In the genomic region with DNA sequence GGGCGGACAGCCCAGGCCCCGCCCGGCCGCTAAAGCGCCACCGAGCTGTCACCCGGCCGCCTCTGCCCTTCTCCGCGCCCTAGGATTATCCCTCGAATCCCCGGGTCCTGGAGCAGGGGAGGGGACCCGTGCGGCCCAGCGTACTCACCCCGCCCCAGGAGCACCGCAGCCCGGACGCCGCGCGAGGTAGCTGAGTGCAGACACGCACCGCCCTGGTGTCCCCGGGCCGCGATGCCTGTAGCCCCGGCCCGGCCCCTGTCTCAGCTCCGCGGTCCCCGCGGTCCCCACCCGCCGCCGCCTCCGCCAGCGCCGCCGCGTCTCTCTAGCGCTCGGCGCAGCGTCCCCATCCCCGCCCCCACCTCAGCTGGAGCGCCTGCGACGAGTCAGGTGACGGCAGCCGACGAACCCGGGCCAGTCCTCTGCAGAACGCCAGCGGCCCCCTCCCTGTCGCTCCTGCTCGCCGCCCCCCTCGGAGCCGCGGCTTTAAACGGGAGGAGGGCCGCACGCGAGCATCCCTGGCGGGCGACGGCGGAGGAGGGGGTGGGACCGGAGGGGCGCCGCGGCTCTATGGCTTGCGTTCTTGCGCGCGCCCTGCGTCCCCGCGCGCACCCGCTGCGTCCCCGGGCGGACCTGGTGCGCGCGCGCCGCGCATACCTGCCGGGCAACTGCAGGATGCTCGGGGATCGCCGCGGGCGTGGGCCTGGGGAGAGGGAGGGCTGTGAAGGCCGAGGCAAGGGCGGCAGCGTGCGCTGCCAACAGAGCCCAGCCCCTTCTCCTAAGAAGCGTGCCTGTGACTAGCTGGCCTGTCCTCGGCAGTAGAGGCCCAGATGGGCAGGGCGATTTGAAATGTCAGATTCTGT, we compare ENCODE assay signal across 8 mouse cellular contexts. TPM values are rescaled to one million over a fixed set of nuclear protein-coding genes. Genes with fewer than 3 reads are reported as not detected.
DNase-seq lines count a peak whose midpoint lies in the region; ATAC-seq and TF ChIP-seq lines count a peak whose summit lies in the region.

A gene (minus strand): TSS at position 542 of the 860 bp plus-strand sequence.

- H3K4me3 ChIP-seq in kidney, postnatal 0 days (replicated peaks; ENCODE audit: low read depth, low read length) = peak within 1 kb of the TSS; percentile 54
- 0 out of 2 replicates have a peak within 1 kb of the TSS, but pooled peaks have one; percentile 11 for H3K4me3 ChIP-seq in liver, adult 2 months (ENCODE audit: insufficient read depth, low read depth, low read length)

- peak; percentile 42 for ATAC-seq in granulocyte monocyte progenitor cell, adult 5-6 weeks (replicated peaks; ENCODE audit: poor library complexity, severe bottlenecking)
- peak; percentile 81 for ATAC-seq in kidney, postnatal 0 days (replicated peaks; ENCODE audit: low FRiP score, low read depth)

- peak; percentile 19 for DNase-seq in ovary, postnatal 36 days (ENCODE audit: low spot score)
- no peak for DNase-seq in ovary, postnatal 14 days (ENCODE audit: low spot score)
- DNase-seq in cerebellum, postnatal 4 days (ENCODE audit: low spot score in 2 of 2) = peak; percentile 70 to 82
- DNase-seq in kidney, postnatal 0 days (ENCODE audit: low spot score) = peak; percentile 74
- DNase-seq in liver, adult 2 months (ENCODE audit: extremely low read depth, low read depth, low spot score) = no peak
- DNase-seq in right cerebral cortex, adult 18-20 months = peak; percentile 93
- no peak for DNase-seq in spleen, postnatal 10 days (ENCODE audit: low spot score in 2 of 2)

- H3K27ac ChIP-seq in kidney, postnatal 0 days = no peak within 1 kb of the TSS
- H3K27ac ChIP-seq in liver, adult 2 months (replicated peaks; ENCODE audit: insufficient read depth, low read depth, low read length) = no peak within 1 kb of the TSS

- no peaks in the 10 kb centered on the region for H3K36me3 ChIP-seq in kidney, postnatal 0 days (ENCODE audit: insufficient read depth, low read length)
- no peaks in the 10 kb centered on the region for H3K36me3 ChIP-seq in liver, adult 2 months (ENCODE audit: control insufficient read depth, insufficient read depth, low read length)

- H3K4me2 ChIP-seq in kidney, postnatal 0 days (ENCODE audit: low read length) = peak within 1 kb of the TSS; percentile 89

- TF ChIP-seq POLR2A in liver, adult 2 months (IDR thresholded peaks at IDR 0.05; ENCODE audit: extremely low read depth, insufficient read depth, low read length) = no peak

- under 1% methylated on average over 86 of the region's 104 CpGs for WGBS in kidney, postnatal 0 days
- 1% methylated on average over 101 of the region's 104 CpGs for WGBS in liver, adult 2 months

- TF ChIP-seq CTCF in kidney, postnatal 0 days (IDR thresholded peaks at IDR 0.05; ENCODE audit: low read depth) = no peak
- no peak for TF ChIP-seq CTCF in liver, adult 2 months (IDR thresholded peaks at IDR 0.05; ENCODE audit: low read depth, low read length)

- peak within 1 kb of the TSS; percentile 42 for H3K9ac ChIP-seq in kidney, postnatal 0 days (ENCODE audit: low read depth, low read length)
- H3K9ac ChIP-seq in liver, adult 2 months (ENCODE audit: low read depth, low read length) = no peak within 1 kb of the TSS

- no peaks in the 10 kb centered on the region for H3K79me2 ChIP-seq in liver, adult 2 months (ENCODE audit: control insufficient read depth, insufficient read depth, low read length)

- no peaks in the 10 kb centered on the region for H3K9me3 ChIP-seq in kidney, postnatal 0 days (replicated peaks; ENCODE audit: low read length)

- H3K4me1 ChIP-seq in kidney, postnatal 0 days (replicated peaks; ENCODE audit: insufficient read depth, low read length) = peaks cover 4% of the 10 kb centered on the region; the same call in 1 of the 2 replicates
- H3K4me1 ChIP-seq in liver, adult 2 months (ENCODE audit: control insufficient read depth, insufficient read depth, low read length) = no peaks in the 10 kb centered on the region

- H3K27me3 ChIP-seq in kidney, postnatal 0 days (ENCODE audit: insufficient read depth, low read length) = peaks cover 11% of the 10 kb centered on the region; the same call in 1 of the 2 replicates
- peaks cover 18% of the 10 kb centered on the region for H3K27me3 ChIP-seq in liver, adult 2 months (ENCODE audit: control insufficient read depth, insufficient read depth, low read length)

RNA-seq across cellular contexts. Expression of the gene that starts here (rescaled TPM):
- not detected in 2 replicates for total RNA-seq in granulocyte monocyte progenitor cell, adult 5-6 weeks (2014; fragmentation: Nextera tagmentation)
- total RNA-seq in granulocyte monocyte progenitor cell, adult 5-6 weeks (2017) = not detected in 2 replicates
- polyA plus RNA-seq in kidney, postnatal 0 days (2015; fragmentation: Nextera tagmentation; extraction: Ambion mirVana) = 20.9 and 21.6 TPM in 2 replicates
- total RNA-seq in liver, adult 2 months (2014; rRNA removed) = 0.13 and 0.18 TPM in 2 replicates
- polyA plus RNA-seq in liver, adult 2 months (2012; rRNA removed) = not detected in 2 replicates

Comparison
In these comparisons a context has a peak if more than half of its experiments do, and no peak if none do; other contexts are left out.
1. RNA of the gene that starts here (polyA plus RNA-seq): 20.9 to 21.6 TPM in kidney, postnatal 0 days; not detected in liver, adult 2 months; every median in the first group is over 10 times any median in the second.
2. DNase-seq: peak in ovary, postnatal 36 days (single experiment), cerebellum, postnatal 4 days (2 of 2), kidney, postnatal 0 days (single experiment) and right cerebral cortex, adult 18-20 months (single experiment); none in ovary, postnatal 14 days (single experiment), liver, adult 2 months (single experiment) and spleen, postnatal 10 days (0 of 2).
3. Peak in ATAC-seq in granulocyte monocyte progenitor cell, adult 5-6 weeks; RNA of the gene not detected or under 1 TPM.